Mouse (Mus musculus) adrenal gland, postnatal 4 days (tissue): Measurements from ENCODE around the gene Tor1b. TPM values are rescaled to one million over a fixed set of nuclear protein-coding genes. Genes with fewer than 3 reads are reported as not detected.
A peak's percentile ranks its signal among the peaks of the same experiment; 100 is the strongest.

Experiments
- DNase-seq, 2 experiments: peaks; one replicate each; pipeline ENCODE4 v3.0.0; 2021 to 2022; ENCODE audit warnings: low spot score in 2 of 2, mixed read lengths in 2 of 2
- total RNA-seq, 2 experiments: library from RNA; stranded (reverse); gene quantifications; 2 replicates each; pipeline ENCODE4 v1.2.3; 2021

Gene Tor1b
- total RNA-seq, 2 experiments from 2014 or later = 51.4 to 54.9 TPM

DNA sequence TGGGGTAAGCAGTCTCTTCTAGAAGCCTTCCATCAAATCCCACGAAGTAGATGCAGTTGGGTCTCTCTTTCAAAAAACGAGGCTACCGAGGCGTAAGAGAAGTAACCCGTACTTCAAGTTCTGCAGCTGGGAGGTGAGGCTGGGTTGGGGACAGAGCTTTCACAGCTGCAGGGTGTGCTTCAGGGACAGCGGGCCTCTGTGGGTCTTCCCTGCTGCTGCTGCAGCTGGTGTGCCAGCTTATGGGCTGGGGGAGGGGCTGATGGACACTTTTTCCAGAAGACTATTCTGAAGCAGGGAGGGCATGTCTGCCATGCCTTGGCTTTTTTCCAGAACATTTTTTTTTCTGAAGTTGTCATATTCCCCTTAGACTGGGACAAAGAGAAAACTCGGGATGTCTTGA is 30.3 kb downstream of the Tor1b start:
- DNase-seq = no peak

DNA sequence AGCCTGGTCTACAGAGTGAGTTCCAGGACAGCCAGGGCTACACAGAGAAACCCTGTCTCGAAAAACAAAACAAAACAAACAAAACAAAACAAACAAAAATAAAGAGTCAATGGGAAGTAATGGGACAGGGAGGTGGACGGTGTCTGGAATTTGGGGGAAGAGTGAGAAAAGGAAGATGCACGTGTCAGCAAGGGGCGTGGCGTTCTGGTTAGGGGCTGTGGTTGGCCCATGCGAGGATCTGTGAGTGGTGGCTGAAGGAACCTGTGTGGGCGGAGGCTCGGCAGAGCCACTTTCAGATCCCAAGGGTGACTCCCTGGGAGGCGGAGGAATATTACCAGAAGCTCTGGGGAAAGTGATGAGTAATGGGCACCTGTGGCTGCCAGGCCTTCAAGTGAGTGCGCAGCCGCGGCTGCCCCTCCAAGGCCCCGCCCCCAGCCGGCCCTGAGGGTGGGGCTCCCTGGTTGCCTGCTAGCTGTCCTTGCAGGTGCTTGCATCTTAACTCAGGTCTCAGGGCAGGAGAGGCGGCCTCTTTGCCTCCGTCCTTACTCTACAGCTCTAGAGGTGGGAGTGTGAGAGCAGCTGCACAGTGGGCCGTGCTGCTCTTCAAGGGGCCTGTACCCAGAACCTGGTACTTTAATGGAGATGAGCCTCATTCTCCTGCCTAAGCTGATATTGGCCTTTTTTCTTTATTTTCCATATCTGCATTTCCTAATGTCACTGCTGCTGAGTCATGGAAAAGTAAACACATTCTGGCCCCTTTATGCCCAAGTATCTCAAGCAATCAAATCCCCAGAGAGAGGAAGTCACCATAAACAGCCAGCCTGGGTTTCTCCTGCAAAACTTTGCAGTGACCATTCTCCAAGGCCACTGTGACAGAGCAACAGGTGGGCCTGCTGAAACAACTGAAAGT is 32.6 kb downstream of the Tor1b start:
- peak in 1 of 2 experiments; percentile 55 for DNase-seq

DNA sequence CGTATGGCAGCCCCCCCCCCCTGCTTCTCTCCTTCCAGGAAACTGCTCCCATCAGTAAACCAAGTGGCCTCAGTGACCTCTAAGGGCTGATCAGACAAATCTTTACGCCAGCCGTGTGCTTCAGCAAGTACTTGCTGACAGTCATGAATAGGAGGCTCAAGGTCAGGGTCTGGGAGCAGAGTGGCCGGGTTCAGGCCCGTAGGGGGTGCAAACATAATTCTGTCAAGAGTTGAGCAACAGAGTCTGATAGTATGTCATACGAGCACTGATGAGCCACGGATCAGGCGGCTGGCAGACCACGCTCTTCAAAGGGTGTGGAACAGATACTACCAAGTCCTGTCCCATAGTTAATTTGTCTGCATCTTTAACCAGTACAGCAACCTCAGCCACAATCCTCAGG is 37.5 kb downstream of the Tor1b start:
- DNase-seq = no peak

DNA sequence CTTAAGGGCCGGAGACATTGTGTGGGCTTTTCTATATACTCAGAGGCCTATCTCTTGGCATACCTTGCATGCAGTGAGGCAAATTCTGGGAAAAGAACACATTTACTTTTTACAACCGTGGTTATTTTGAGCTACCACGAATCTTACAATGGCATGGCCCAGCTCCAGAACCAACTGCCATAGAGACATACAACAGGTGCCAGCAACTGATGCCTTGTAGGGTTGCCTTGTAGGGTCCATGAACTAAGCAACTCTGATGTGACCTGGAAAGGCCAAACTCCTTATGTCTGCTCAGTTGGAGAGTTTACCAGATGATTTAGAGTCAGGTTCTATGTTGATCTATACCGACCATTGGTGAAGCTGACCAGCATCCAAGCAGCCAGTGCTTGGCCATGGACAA is 42.1 kb downstream of the Tor1b start:
- DNase-seq = no peak

DNA sequence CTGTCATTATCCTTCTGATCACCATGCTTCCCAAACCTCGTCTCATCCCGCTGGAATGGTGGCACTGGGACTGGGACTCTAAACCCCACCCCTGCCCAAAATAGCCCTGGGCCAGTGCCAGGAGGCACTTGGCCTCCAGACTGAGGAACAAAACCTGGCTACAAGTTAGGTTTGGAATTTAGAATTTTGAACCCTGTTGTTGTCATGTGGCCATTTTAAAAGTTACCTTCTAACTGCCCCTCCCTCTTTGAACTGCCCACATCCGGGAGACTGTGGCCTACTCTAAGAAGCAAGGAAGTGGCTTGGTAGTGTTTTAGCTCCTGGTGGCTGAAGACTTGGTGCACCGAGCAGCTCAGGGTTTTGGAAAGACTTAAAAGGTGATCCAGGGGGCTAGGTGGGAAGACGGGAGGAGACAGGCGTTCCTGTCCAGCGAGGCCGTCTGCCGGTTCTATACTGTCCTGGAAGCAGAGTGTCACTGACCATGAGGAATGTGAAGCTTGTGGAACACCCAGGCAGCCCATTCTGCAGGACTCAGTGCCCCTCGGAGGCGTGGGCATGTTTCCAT is 42.8 kb downstream of the Tor1b start:
- no peak for DNase-seq

DNA sequence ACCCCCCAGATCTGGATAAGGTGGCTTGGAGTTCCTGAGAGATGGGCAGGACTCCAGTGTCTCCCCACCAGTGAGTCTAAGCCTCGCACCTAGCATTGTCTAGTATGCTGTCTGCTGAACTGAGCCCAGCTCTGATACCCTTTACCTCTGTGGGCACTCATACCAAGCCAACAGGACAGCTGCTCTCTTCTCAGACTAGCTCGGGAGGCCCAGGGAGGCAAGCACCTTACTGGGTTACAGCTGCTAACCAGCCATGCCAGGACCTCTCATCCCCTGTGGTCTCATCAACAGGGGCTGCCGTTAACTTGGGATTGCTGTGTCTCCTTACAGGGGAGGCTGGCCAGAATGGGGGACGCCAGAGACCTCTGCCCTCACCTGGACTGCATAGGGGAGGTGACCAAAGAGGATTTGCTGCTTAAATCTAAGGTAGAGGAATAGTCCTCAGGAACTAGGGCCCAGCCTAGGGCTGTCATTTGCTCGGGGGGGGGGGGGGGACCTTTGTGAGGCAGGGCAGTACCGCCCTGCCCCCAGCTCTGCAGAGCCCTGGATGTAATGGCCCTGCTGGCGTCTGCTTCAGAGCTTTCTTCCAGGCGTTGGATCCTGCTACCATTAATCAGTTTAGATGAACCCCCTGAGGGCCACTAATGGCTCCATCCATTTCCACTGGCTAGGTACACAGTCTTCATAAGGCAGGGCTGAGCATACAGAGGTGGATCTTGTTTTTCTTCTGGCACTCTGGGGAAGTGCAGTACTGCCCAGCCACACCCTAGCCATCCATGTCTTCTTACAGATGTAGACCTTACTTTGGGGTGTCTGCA is 45.9 kb downstream of the Tor1b start:
- no peak for DNase-seq

DNA sequence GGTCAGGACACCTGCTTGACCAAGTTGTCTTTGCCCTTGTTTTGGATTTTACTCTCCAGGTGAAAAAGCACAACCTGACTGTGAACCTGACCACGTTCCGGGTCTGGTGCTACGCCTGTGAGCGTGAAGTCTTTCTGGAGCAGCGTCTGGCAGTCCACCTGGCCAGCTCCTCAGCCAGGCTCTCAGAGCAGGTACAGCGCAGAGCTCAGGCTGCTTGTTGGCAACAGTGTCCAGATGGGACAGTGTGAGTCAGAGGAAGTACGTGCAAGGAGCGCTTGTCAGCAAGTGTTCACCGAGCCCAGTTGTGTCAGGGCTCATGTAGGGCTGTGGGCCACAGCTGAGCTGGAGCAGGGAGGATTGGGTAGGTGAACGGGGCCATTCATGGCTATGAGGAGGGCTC is 50.1 kb downstream of the Tor1b start:
- DNase-seq = no peak

DNA sequence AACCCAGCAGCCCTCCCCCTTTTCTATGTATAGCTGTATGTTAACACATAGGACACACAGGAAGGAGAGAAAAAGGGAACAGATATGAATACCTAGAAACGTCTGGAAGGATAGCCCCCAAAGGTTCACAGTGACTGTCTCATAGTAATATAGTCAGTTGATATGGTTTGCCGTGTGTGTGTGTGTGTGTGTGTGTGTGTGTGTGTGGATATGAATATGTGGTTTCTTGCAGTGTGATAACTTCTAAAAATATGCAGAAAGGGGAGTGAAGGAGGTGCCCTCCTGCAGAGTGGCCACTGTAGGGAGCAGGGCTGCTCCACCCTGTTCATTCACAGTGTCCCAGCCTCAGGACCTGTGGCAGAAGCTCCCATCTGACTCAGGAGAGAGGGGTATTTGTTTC is 52.7 kb downstream of the Tor1b start:
- DNase-seq = no peak

DNA sequence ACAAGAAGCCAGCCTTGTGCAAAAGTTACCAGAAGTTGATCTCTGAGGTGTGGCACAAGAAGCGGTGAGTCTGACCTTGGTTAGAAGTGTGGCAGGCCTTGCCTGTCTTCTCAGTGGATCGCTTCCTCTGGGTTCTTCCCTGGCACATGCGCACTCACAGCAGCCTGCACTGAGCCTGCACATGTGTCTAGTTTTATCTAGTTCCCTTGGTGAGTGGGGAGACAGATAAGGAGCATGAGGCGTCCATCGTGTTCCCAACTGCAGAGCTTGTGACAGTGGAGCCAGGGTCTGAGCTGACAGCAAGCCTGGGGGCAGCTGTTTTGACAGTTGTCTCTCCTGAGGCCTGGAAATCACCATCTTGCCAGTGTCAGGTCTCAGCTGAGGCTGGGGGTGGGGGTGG is 53.7 kb downstream of the Tor1b start:
- DNase-seq = no peak

DNA sequence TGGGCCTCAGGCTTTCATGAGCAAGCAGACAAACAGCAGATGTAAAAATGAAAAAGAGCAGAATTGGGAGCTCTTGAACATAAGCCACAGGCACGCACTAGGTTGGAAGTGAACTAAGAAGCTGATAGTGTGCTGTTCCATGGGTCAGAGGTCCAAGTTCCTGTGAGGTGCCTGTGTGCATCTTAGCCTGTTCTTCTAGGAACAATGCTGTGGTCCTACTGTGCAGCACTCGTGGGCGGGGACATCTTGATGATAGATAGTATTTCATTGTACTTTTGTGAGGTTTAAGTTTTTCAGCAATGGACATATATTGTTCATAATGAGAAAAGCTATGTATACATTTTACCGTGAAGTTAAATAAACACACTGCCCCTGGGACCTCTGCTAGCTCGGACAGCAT is 54.4 kb downstream of the Tor1b start:
- DNase-seq = no peak

Other genes starting within 250 kb of the Tor1b start
- 1 to 10 TPM; 1.2 to 1.9 TPM for gene 1700001O22Rik, start 149.3 kb upstream of the Tor1b start, total RNA-seq
- 10 to 100 TPM; 43.1 to 44.4 TPM for gene Ntmt1, start 145.1 kb upstream of the Tor1b start, total RNA-seq
- gene Asb6, start 122.6 kb upstream of the Tor1b start, total RNA-seq = 10 to 100 TPM; 28.9 to 32.0 TPM
- 1 to 10 TPM; 2.8 to 3.3 TPM for gene Prrx2, start 118.0 kb upstream of the Tor1b start, total RNA-seq
- gene Ptges, start 23.1 kb upstream of the Tor1b start, total RNA-seq = 10 to 100 TPM; 14.6 to 16.9 TPM
- gene Tor1a, start 15.0 kb downstream of the Tor1b start, total RNA-seq = 10 to 100 TPM; 45.1 to 47.1 TPM
- gene BC005624, start 29.2 kb downstream of the Tor1b start, total RNA-seq = 10 to 100 TPM; 37.3 to 42.8 TPM
- 10 to 100 TPM; 30.7 to 31.5 TPM for gene Usp20, start 29.3 kb downstream of the Tor1b start, total RNA-seq
- 10 to 100 TPM; 69.0 to 82.4 TPM for gene Fnbp1, start 189.0 kb downstream of the Tor1b start, total RNA-seq
- gene Gpr107, start 199.4 kb downstream of the Tor1b start, total RNA-seq = 10 to 100 TPM; 62.8 to 68.3 TPM